Mouse (Mus musculus) lung, embryonic 15.5 days (tissue): ENCODE results near the gene Klhl26. TPM values are rescaled to one million over a fixed set of nuclear protein-coding genes. Genes with fewer than 3 reads are reported as not detected.

Experiments used
- ATAC-seq: fragments of 200-750 bp; cut with Nextera tagmentation; 2 replicates; pipeline ENCODE4 v1.8.0; 2017; ENCODE audit warnings: moderate number of reproducible peaks, borderline replicate concordance; ENCODE audit not compliant: low FRiP score, low TSS enrichment; ENCODE audit errors: extremely low read depth
- H3K27ac ChIP-seq: fragments of 300-500 bp; sonication (generic); 2 replicates; pipeline ENCODE4 v1.5.1; 2015; ENCODE audit warnings: moderate library complexity, mild to moderate bottlenecking, inconsistent platforms
- H3K27me3 ChIP-seq: fragments of 300-500 bp; sonication (generic); 2 replicates; pipeline ENCODE4 v1.6.1; 2015; ENCODE audit warnings: inconsistent platforms
- H3K36me3 ChIP-seq: fragments of 300-500 bp; sonication (generic); 2 replicates; pipeline ENCODE4 v1.6.1; 2015; ENCODE audit warnings: inconsistent platforms
- H3K4me1 ChIP-seq: fragments of 300-500 bp; sonication (generic); 2 replicates; pipeline ENCODE4 v1.6.1; 2015; ENCODE audit warnings: inconsistent platforms
- H3K4me2 ChIP-seq: fragments of 300-500 bp; sonication (generic); 2 replicates; pipeline ENCODE4 v1.6.1; 2015; ENCODE audit warnings: inconsistent platforms, mild to moderate bottlenecking, moderate library complexity
- H3K4me3 ChIP-seq: fragments of 300-500 bp; sonication (generic); 2 replicates; pipeline ENCODE4 v1.5.1; 2015; ENCODE audit warnings: mild to moderate bottlenecking, inconsistent platforms
- H3K9ac ChIP-seq: fragments of 300-500 bp; sonication (generic); 2 replicates; pipeline ENCODE4 v1.6.1; 2015; ENCODE audit warnings: inconsistent platforms
- H3K9me3 ChIP-seq: fragments of 300-500 bp; sonication (generic); 2 replicates; pipeline ENCODE4 v1.6.1; 2016; ENCODE audit warnings: inconsistent platforms
- WGBS: fragments of 180-500 bp; shearing (Covaris S2); methylation state at CpG from one replicate; pipeline ENCODE4 v1.1.7; 2015; 5-methylcytosine and 5-hydroxymethylcytosine counted together
- polyA plus RNA-seq: library from polyadenylated mRNA; unstranded; fragments of >200 nt; fragmentation: Nextera tagmentation; extraction: Ambion mirVana; gene quantifications from 2 replicates; pipeline ENCODE4 v1.2.1, GENCODE M21; 2015

The Klhl26 gene
- polyA plus RNA-seq, 1 experiment from 2014 or later: 27.1 TPM

GRCm38 (mm10) chr8:70438423-70438822, 38.3 kb downstream of the Klhl26 start:
- 71% methylated on average over 2 of the region's 2 CpGs for WGBS
- ATAC-seq: no peak

GRCm38 (mm10) chr8:70435156-70435555, 41.6 kb downstream of the Klhl26 start:
- ATAC-seq: no peak
- H3K4me1 ChIP-seq: peaks cover 14% of the 10 kb centered on the region
- 89% methylated on average over 5 of the region's 5 CpGs for WGBS

More at GRCm38 (mm10) chr8:70438423-70438822, 38.3 kb downstream of the Klhl26 start:
- no peak overlapping the region for H3K27ac ChIP-seq
- peak overlapping the region; percentile 94 for H3K4me2 ChIP-seq
- H3K9me3 ChIP-seq: no peaks in the 10 kb centered on the region
- no peaks in the 10 kb centered on the region for H3K36me3 ChIP-seq
- H3K4me3 ChIP-seq: peak overlapping the region; percentile 68
- H3K4me1 ChIP-seq: peaks cover 16% of the 10 kb centered on the region
- H3K27me3 ChIP-seq: no peaks in the 10 kb centered on the region
- H3K9ac ChIP-seq: no peak overlapping the region; the same call in 1 of the 2 replicates

GRCm38 (mm10) chr8:70432991-70433536, 43.7 kb downstream of the Klhl26 start:
- Histone ChIP-seq H3K36me3 (no peaks in the 10 kb centered on the region), H3K9ac (no peak overlapping the region), H3K9me3 (no peaks in the 10 kb centered on the region), H3K4me2 (no peak overlapping the region), H3K4me1 (no peaks in the 10 kb centered on the region; the same call in 1 of the 2 replicates), H3K27ac (no peak overlapping the region), H3K27me3 (no peaks in the 10 kb centered on the region), H3K4me3 (no peak overlapping the region)
- 48% methylated on average over 4 of the region's 4 CpGs for WGBS
- ATAC-seq: no peak

More at GRCm38 (mm10) chr8:70435156-70435555, 41.6 kb downstream of the Klhl26 start:
- H3K4me3 ChIP-seq: no peak overlapping the region
- H3K36me3 ChIP-seq: no peaks in the 10 kb centered on the region
- no peak overlapping the region for H3K27ac ChIP-seq
- H3K9me3 ChIP-seq: no peaks in the 10 kb centered on the region
- H3K9ac ChIP-seq: no peak overlapping the region
- H3K27me3 ChIP-seq: no peaks in the 10 kb centered on the region
- H3K4me2 ChIP-seq: no peak overlapping the region

GRCm38 (mm10) chr8:70431213-70431612, 45.6 kb downstream of the Klhl26 start:
- 88% methylated on average over 4 of the region's 4 CpGs for WGBS
- Histone ChIP-seq H3K4me2 (no peak overlapping the region), H3K4me3 (no peak overlapping the region), H3K9ac (no peak overlapping the region), H3K27me3 (no peaks in the 10 kb centered on the region), H3K36me3 (no peaks in the 10 kb centered on the region), H3K4me1 (0 out of 2 replicates have a peak, but pooled peaks cover 5% of the 10 kb centered on the region), H3K27ac (no peak overlapping the region), H3K9me3 (no peaks in the 10 kb centered on the region)
- ATAC-seq: no peak

- Histone ChIP-seq H3K4me3 (no peak overlapping the region), H3K9ac (no peak overlapping the region), H3K27me3 (no peaks in the 10 kb centered on the region), H3K36me3 (no peaks in the 10 kb centered on the region), H3K27ac (no peak overlapping the region), H3K4me1 (0 out of 2 replicates have a peak, but pooled peaks cover 8% of the 10 kb centered on the region), H3K4me2 (no peak overlapping the region), H3K9me3 (no peaks in the 10 kb centered on the region)
- 70% methylated on average over 2 of the region's 2 CpGs for WGBS
- ATAC-seq: no peak
These were observed 50.4 kb downstream of the Klhl26 start for GRCm38 (mm10) chr8:70426300-70426907.

- Histone ChIP-seq H3K4me3 (no peak overlapping the region), H3K9ac (no peak overlapping the region), H3K9me3 (no peaks in the 10 kb centered on the region), H3K4me2 (no peak overlapping the region), H3K27me3 (no peaks in the 10 kb centered on the region), H3K4me1 (peaks cover 30% of the 10 kb centered on the region), H3K36me3 (no peaks in the 10 kb centered on the region), H3K27ac (no peak overlapping the region)
- no peak for ATAC-seq
- 84% methylated on average over 2 of the region's 2 CpGs for WGBS
These were observed 54.0 kb downstream of the Klhl26 start for GRCm38 (mm10) chr8:70422722-70423121.

GRCm38 (mm10) chr8:70421349-70422104, 55.2 kb downstream of the Klhl26 start:
- Histone ChIP-seq H3K36me3 (no peaks in the 10 kb centered on the region), H3K9me3 (no peaks in the 10 kb centered on the region), H3K27ac (no peak overlapping the region), H3K4me3 (no peak overlapping the region), H3K9ac (no peak overlapping the region), H3K4me1 (peaks cover 37% of the 10 kb centered on the region), H3K27me3 (no peaks in the 10 kb centered on the region), H3K4me2 (no peak overlapping the region)
- ATAC-seq: no peak
- WGBS: 64% methylated on average over 18 of the region's 18 CpGs

- H3K36me3 ChIP-seq: no peaks in the 10 kb centered on the region
- H3K9ac ChIP-seq: no peak overlapping the region
- no peaks in the 10 kb centered on the region for H3K9me3 ChIP-seq
- H3K4me1 ChIP-seq: peaks cover 41% of the 10 kb centered on the region
- H3K4me2 ChIP-seq: no peak overlapping the region
- H3K27ac ChIP-seq: no peak overlapping the region
- 72% methylated on average over 11 of the region's 11 CpGs for WGBS
- ATAC-seq: no peak
- no peaks in the 10 kb centered on the region for H3K27me3 ChIP-seq
- H3K4me3 ChIP-seq: no peak overlapping the region
These were observed 56.7 kb downstream of the Klhl26 start for GRCm38 (mm10) chr8:70419879-70420643.

GRCm38 (mm10) chr8:70418954-70419353, 57.8 kb downstream of the Klhl26 start:
- Histone ChIP-seq H3K4me1 (peaks cover 41% of the 10 kb centered on the region), H3K36me3 (no peaks in the 10 kb centered on the region), H3K9me3 (no peaks in the 10 kb centered on the region), H3K27me3 (no peaks in the 10 kb centered on the region), H3K9ac (no peak overlapping the region), H3K4me2 (0 out of 2 replicates have a peak overlapping the region, but pooled peaks have one; percentile 1), H3K27ac (peak overlapping the region; percentile 39; the same call in 1 of the 2 replicates), H3K4me3 (no peak overlapping the region)
- 16% methylated on average over 14 of the region's 14 CpGs for WGBS
- ATAC-seq: peak; percentile 66

- ATAC-seq: no peak
- no peaks in the 10 kb centered on the region for H3K9me3 ChIP-seq
- 0 out of 2 replicates have a peak overlapping the region, but pooled peaks have one; percentile 6 for H3K9ac ChIP-seq
- H3K4me2 ChIP-seq: no peak overlapping the region
- H3K36me3 ChIP-seq: no peaks in the 10 kb centered on the region
- no peak overlapping the region for H3K4me3 ChIP-seq
- H3K4me1 ChIP-seq: peaks cover 41% of the 10 kb centered on the region
- 29% methylated on average over 10 of the region's 10 CpGs for WGBS
- no peak overlapping the region for H3K27ac ChIP-seq
- H3K27me3 ChIP-seq: no peaks in the 10 kb centered on the region
These were observed 58.9 kb downstream of the Klhl26 start for GRCm38 (mm10) chr8:70417914-70418313.

- 56% methylated on average over 6 of the region's 6 CpGs for WGBS
- Histone ChIP-seq H3K27ac (no peak overlapping the region), H3K9me3 (no peaks in the 10 kb centered on the region), H3K36me3 (no peaks in the 10 kb centered on the region), H3K9ac (no peak overlapping the region), H3K4me2 (no peak overlapping the region), H3K4me1 (peaks cover 41% of the 10 kb centered on the region), H3K27me3 (no peaks in the 10 kb centered on the region), H3K4me3 (no peak overlapping the region)
- ATAC-seq: no peak
These were observed 59.8 kb downstream of the Klhl26 start for GRCm38 (mm10) chr8:70416941-70417340.
